Mouse (Mus musculus) testis, postnatal 14 days (tissue): ENCODE data around the gene Cdc42ep4.

Experiments used
- DNase-seq: peaks from one replicate; pipeline ENCODE4 v3.0.0; 2021; ENCODE audit warnings: low spot score

Cdc42ep4 gene

GRCm38 (mm10) chr11:113751484-113752084 lies at the start of gene Cdc42ep4:
Gene Cdc42ep4 (minus strand): TSS chr11:113751881.
- peak; percentile 83 for DNase-seq

GRCm38 (mm10) chr11:113800026-113800425 lies 48.3 kb upstream of the Cdc42ep4 start:
- DNase-seq, result no peak

DNA sequence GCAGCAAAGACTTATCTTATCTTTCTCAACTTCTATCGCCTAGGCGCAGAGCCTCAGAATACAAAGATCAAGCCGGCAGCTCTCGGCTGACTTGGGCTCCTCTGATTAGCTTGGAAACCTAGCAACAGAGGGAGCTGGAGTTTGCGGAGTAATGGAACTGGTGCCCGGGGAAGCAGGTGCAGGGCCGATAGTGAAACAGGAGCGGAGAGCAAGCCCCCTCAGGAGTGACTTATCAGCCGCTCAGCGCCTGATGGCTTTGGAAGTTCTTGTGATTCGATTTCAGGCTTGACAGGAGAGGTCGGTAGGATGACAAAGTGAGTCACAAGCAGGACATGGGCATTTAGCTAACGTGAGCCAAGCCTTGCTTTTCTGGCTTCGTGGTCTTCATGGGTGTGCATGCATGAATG lies 47.4 kb upstream of the Cdc42ep4 start:
- no peak for DNase-seq

GRCm38 (mm10) chr11:113798011-113798410 lies 46.3 kb upstream of the Cdc42ep4 start:
- DNase-seq, result no peak

GRCm38 (mm10) chr11:113797014-113797983 lies 45.6 kb upstream of the Cdc42ep4 start:
- peak; percentile 47 for DNase-seq

DNA sequence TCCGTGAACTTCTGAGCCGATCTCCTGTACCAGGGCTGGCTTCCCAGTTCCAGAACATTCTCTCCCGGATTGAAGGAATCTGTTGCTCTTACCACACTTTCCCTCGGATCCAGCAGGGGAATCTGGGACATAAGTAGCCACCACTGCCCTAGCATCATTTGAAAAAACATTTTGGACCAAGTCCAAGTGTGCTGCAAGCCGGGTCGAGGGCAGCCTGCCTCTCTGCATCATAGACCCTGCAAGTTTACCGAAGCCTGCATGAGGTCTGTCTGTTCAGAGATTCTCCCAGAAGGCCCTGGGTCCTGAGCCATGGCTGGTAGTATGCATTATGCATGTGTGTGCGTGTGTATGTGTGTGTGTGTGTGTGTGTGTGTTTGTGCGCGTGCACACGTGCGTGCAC lies 44.2 kb upstream of the Cdc42ep4 start:
- no peak for DNase-seq

GRCm38 (mm10) chr11:113791357-113792215 lies 39.9 kb upstream of the Cdc42ep4 start:
- DNase-seq, result no peak

DNA sequence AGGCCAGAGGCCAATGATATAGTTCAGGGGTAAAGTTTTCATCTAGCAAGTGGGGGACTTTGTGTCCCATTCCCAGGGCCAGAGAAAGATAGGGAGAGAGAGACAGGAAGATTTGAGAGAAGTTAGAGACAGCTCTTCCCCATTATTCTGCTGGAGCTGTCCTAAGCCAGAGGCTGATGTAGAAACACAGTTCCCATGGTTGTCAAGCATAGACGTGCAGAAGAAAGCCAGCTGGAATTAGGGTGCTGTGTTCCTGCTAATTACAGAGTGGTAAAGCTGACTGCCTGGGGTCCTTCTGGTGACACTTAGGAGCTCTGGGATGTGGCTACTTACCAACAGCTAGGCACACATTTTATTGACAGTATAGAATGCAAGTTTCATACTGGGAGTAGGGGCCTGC lies 37.4 kb upstream of the Cdc42ep4 start:
- DNase-seq, result no peak

DNA sequence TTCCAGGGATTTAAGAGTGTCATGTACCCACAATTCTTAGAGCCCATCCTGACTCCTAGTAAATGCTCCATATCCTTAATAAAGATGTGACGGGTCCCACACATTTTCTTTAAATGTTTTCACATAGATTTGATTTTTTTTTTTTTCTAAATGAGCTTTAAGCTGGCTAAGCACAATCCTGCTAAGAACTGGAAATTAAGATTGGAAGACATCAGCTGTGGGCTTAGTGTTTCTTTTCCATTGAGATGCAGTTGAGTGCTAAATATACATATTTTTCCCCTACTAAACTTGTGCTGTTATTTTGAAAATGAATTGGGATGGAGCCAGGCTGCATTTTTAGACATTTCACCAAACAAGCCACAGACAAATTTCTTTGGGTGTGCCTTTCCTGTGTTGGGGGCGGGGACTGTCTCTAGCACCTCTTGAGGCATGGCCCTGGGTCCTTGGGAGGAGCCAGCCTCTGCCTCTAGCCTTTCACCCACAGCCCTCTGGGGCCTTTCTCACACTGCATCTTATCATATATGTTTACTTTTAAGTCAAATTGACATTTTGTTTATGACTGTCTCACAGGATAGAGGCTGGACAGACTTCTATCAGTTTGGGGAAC lies 36.6 kb upstream of the Cdc42ep4 start:
- no peak for DNase-seq

GRCm38 (mm10) chr11:113787432-113788182 lies 35.9 kb upstream of the Cdc42ep4 start:
- DNase-seq, result no peak

DNA sequence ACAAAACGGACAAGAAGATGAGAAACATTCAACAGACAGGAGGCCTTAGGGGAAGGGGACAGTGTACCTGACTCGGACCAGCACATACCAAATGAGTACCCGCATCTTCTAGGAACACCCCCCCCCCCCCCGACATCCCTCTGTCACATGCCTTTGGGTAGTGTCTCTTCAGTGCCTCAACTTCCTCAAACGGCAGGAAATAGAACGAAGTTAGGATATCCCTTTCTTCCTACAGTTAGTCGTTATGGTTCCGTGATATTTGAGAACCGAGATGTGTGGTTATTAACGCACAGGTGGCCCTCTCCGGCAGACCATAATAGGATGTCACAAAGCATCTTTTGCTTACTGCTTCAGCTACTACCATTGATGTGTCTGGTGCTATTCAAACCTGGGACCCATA lies 35.3 kb upstream of the Cdc42ep4 start:
- no peak for DNase-seq

- no peak for DNase-seq
Observed at GRCm38 (mm10) chr11:113786395-113786794, 34.7 kb upstream of the Cdc42ep4 start.

DNA sequence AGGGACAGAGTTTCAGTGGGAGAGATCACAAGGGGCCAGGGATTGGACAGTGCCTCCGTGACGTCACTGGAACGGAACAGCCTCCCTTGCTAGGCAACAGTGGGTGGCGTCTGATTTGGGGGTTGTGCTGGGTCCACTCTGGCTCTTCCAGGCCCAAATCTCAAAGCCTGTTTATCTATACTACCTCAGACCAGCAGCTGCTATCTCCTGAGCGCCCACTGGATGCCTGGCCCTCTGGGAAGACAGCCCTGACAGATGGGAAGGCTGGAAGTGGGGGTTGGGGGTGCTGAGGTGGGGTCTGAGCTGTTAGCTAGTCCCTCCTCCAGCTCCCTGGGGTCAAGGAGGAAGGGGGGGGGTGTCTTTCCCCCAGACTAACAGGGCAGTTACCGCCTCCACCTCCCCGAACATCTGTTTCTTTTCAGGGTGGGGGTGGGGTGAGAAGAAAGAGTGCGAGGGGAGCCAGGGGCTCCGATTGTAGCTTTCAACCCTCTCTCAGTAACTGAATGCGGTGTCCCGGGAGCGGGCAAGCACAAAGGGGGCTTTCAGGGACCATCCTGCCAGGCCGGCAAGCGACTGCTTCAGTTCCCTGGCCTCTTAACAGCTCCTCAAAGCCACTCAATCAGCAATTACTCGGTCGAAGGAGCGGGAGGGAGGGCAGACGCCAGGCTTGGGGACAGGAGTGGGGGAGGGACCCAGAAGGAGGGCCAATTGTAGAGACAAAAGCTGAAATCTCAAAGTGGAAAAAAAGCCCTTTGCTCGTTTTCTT lies 33.9 kb upstream of the Cdc42ep4 start:
- peak; percentile 59 for DNase-seq

DNA sequence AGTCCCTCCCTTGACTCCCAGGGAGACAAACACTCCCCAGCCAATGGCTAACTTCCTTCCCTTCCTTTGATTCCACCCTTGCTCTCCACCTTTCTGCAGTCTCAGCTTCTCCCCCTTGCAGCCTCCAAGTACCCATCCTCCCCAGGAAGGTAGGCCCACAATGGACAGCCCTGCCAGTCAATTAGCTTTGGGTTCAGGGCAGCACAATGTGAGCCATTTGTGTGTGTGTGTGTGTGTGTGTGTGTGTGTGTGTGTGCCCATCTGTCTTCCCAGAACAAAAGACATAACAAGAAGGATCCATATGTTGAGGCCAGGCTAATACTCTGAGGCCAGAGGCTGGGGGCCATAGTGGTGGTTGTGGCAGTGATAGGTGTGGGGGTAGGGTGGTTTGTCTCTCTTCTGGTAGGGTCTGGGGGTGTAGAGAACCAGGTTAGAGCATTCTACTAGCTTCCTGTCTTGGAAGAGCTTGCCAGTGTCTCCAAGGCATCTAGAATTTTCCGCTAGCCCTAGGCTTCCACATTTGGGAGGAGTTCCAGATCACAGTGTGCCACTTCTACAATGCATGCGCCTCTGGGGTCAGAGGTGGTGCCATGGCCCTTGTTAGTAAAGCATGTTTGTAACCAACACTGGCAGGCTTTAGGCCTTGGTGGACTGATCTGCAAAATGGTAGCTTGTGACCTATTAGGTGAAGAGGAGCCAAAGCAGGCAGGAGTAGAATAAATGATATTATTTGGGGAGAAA lies 33.1 kb upstream of the Cdc42ep4 start:
- DNase-seq, result no peak

DNA sequence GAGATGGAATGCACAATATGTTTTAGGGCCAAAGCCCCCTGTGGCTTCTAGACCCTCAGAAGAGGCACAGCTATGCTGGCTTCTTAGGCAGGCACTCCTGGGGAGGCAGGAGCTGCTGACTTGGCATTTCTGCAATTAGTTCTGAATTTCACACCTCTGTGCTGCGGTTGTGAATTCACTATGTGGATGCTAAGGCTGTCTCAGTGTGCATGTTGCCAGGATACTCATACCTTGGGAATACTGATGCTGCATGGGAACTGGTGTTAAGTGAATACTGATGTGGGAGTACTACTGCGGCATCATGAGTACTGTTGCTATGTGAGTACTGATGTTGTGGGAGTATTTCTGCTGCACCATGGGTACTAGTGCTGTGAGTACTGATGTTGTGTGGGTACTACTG lies 30.8 kb upstream of the Cdc42ep4 start:
- no peak for DNase-seq

GRCm38 (mm10) chr11:113782006-113782405 lies 30.3 kb upstream of the Cdc42ep4 start:
- DNase-seq, result no peak

DNA sequence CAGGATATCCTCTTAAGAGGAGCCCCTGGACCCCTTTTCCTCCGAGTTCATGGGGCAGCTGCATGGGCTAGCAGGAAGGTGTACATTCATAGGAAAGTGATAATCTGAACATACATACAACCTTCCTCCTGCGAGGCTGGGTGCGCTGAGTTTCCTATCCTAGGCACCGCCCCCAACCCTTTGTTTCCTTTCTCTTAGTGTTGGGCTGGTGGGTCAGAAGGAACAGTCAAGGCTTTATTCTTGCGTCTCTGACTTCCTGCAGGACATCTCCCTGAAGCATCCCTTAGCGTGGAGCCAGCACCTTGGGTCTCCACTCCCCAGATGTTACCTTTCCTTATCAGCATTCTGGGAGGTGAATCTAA lies 28.0 kb upstream of the Cdc42ep4 start:
- DNase-seq, result no peak

DNA sequence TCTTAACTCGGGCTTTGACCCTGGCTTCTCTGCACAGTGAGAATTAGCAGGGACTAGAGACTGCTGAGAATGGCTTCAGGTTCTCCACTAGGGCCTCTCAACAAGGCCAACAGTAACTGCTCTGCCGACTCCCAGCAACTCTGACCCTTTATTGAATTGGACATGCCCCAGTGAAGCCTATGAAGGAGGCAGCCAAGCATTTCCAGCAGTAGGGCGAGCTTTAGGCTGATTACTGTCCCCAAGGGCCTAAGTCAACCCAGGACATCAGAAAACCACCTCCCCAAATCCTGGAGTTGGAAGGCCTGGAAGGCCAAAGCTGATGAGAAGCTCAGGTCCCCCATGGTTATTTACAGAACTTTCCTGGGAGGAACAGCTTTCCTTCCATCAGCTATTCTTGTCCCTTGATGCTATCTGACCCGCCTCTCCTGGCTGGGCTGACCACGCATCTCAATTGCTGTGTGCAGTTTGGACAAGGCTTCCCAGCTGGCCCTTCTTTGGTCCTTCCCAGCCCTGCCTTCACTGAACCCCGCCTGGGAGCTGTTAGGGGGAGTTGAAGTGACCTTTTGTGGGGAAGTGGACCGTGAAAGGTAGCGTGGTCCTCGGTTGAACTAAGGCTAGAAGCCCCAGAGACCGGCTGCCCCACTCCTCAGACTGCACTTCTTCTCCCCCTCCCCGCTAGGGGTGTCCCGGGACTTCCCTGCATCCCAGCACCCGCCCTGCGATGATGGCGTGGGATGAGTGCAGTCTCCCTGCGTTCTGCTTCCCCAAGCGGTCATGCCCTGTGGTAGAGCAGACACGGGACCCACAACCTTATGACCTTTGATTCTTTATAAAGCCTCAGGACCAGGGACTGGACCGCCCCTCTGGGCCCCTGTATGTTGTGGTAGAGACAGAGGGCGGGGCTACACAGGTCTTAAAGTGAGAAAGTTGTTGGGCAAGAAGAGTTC lies 27.3 kb upstream of the Cdc42ep4 start:
- DNase-seq, result peak; percentile 44
